Mouse (Mus musculus) testis, postnatal 10 days (tissue): ENCODE measurements around the gene Otud3.
"Not testable (repeated sequence)": the region's sequence is repeated elsewhere in the genome, so short reads cannot be mapped to it uniquely, and the experiment has no call there.

Experiments used
- DNase-seq: peaks from one replicate; pipeline ENCODE4 v3.0.0; 2021; ENCODE audit warnings: low spot score

Gene Otud3

DNA sequence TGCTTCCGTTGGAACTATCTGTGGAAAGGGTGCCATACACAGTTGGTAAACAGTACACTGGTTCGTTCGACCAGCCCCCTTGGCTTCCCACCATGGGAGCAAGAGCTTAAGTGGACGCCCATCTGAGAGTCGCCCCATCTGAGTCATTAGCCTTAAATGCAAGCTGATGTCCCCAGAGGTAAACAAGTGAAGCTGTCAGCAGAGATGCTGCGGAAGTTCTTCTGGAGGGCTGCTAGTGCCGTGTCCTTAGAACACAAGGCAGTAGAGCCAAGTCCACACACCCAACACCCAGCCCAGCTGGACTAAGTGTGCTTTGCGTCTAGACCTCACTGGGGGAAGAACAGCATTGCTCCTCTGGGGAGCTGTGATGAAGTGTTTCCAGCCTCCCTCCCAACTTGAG is 24.1 kb downstream of the Otud3 start:
- no peak for DNase-seq

DNA sequence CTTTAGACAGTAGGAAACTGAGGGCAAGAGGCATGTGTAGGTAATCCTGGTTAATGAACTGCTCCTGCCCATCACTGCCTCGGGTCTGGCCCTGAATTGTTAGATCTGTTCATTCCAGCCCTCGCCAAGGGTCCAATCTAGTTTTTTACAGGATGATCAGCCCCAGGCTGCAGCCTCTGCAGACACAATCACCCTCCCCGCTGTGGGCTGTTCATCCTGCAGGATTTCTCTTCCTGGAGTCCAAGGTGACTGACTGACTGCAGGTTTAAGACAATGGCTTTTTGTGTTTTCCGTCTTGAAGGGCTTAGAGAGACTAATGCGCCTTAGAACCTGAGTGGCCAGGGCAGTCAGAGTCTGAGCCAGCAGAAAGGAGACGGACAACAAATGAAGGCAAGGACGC is 24.6 kb downstream of the Otud3 start:
- DNase-seq: no peak

- peak; percentile 96 for DNase-seq
These were observed 29.5 kb downstream of the Otud3 start for GRCm38 (mm10) chr4:138884261-138884660.

GRCm38 (mm10) chr4:138882179-138882578 is 31.6 kb downstream of the Otud3 start:
- no peak for DNase-seq

GRCm38 (mm10) chr4:138880811-138881584 is 32.7 kb downstream of the Otud3 start:
- DNase-seq: no peak

- DNase-seq: no peak
These were observed 33.9 kb downstream of the Otud3 start for GRCm38 (mm10) chr4:138879808-138880207.

GRCm38 (mm10) chr4:138878783-138879182 is 35.0 kb downstream of the Otud3 start:
- no peak for DNase-seq

GRCm38 (mm10) chr4:138877731-138878130 is 36.0 kb downstream of the Otud3 start, which contains the start of gene Pla2g2e:
Gene Pla2g2e (plus strand): TSS chr4:138877942.
- no peak for DNase-seq

GRCm38 (mm10) chr4:138875986-138876385 is 37.8 kb downstream of the Otud3 start:
- no peak for DNase-seq

DNA sequence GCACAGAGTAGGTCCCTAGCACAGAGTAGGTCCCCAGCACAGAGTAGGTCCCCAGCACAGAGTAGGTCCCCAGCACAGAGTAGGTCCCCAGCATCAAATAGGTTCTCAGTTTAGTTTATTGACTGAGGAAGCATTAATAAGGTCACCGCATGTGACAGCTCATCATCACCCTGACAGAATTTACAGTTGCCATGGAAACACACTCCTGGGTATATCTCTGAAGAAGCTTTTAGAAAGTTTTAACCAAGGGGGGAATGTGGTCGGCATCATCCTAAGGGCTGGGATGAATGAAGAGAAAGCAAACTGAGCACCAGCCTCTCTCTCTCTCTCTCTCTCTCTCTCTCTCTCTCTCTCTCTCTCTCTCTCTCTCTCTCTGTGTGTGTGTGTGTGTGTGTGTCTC is 38.5 kb downstream of the Otud3 start:
- not testable (repeated sequence) for DNase-seq

DNA sequence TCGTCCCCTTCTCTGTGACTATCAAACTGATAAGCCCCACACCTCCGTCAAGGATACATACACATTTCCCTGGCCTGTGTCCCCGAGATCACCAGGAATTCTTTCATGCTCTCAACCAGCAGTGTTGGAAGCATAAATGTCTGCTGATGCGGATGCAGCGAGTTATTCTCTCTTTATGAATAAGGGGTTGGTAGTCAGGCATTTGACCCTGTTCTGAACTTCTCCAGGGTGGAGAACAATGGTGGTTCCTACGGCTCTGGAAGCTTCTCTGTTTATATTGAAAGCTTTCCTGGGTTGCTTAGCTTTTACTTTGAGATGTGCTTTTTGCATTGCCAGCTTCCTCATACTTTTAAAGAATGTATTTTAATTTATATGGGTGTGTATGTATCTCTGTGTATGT is 39.9 kb downstream of the Otud3 start, which contains the start of gene Gm13030:
Gene Gm13030 (minus strand): TSS at position 101 of the 400 bp plus-strand sequence.
- DNase-seq: no peak

DNA sequence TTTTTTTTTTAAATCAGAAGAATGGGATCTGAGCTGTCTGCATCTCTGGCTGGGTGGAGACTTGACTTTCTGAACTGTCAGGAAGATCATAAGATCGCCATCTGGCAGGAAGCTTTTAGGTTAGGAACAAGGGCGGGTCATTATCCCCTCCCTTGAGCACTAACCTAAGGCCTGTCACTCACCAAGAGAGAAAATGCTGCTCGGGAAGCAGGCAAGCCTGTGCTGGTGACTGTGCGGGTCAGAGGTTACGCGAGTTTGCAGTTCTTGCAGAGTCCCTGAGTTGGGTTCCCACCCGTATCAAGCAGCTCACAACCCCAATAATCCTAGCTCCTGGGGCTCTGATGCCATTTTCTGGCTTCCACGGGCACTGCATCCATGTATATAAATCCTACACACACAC is 45.1 kb downstream of the Otud3 start:
- no peak for DNase-seq

DNA sequence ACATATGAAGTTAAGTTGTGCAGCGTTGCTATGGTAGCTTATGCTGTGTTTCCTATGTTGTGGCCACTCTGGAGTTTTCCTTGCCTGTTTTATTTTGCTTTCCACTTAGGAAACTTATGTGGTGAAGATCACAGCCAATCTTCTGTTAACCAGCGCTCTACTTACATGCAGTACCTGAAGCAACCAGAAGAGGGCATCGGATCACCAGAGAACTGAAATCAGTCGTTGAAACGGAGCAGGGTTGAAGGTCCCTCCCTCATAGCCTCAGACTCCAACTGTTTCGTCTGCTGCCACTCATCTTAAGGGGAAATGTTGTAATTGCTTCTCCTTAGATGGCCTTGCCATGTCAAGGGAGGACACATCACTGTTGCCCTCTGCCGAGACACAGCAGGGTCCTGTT is 47.3 kb downstream of the Otud3 start:
- DNase-seq: peak; percentile 86

DNA sequence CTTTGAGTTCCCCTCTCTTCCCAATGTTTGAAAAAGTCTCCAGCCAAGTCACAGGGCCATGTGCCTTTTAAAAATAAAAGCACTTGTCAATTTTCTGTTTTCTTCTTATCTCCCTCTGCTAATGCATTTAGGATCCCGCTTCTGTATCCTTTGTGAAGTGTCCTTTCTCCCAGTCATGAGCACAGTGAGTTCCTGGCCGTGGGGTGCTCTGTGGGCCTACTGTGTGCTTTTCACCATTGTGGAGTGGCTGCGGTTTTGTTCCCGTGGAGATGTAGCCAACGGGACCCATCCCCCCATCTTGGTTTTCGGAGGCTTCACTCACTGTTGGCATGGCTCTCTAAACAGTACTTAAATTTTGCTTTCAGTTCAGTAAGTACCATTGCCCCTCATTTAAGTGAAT is 47.8 kb downstream of the Otud3 start:
- DNase-seq: no peak

- no peak for DNase-seq
These were observed 48.7 kb downstream of the Otud3 start for GRCm38 (mm10) chr4:138865092-138865491.

DNA sequence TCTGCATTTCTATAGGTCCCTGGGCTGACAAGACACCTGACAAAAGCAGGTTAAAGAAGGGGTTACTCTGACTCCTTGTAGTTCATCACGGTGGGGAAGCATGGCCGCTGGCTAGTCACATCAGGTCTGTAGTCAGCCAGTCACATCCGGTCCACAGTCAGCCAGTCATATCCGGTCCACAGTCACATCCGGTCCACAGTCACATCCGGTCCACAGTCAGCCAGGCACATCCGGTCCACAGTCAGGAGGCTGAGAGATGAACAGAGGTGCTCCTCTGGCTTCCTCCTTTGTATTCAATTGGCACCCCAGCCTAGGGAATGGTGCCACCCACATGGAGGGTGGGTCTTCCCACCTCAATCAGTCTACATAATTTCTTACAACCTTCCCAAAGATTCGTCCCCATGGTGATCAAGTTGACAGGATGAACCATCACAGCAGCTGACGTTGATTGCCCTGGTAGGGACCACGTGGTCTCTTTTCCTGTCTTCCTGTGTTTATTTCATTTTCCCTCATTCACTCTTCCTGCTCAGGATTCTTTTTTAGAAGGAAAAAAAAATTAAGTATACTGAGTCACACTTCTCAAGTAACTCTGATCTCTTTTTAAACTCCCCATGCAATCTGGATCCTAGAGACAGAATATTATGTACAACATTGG is 50.3 kb downstream of the Otud3 start, which contains the start of gene Pla2g5:
Gene Pla2g5 (minus strand): TSS at position 139 of the 655 bp plus-strand sequence.
- no peak for DNase-seq

- peak; percentile 91 for DNase-seq
These were observed 54.0 kb downstream of the Otud3 start for GRCm38 (mm10) chr4:138859728-138860127.

DNA sequence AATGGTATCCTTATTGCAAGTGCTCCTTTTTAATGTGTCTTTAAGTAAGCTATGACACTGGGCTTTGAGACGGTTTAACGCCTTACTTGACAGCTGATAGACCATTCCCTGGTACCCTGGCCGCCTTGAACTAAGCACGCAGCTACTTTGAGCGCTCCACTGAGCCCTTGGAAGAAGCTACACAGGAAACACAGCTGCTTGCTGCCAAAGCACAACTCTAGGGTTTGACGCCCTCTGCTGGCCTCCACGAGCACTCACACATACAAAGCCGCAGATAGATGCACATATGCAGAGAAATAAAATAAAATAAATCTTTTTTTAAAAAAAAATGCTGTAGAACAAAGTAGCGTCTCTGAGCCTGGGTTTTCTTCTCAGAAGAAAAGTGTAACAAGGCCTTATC is 54.5 kb downstream of the Otud3 start:
- peak; percentile 52 for DNase-seq

DNA sequence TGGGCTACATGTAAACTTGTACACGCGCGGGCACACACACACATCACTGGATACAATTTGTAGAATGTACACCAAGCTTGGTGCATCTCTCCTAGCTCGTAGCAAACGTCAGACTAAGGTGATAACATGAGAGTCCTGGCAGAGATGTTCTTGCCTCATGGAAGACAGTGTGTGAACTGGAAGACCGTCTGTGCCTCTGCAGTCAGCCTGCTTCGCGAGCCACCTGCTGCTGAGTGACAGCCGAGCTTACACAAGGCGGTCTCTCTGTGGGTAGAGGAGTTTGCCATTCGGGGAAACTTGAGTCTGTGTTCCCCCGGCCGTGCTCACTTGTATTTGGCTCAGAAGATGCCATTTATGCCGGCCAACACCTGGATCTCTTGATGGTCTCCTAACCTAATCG is 55.3 kb downstream of the Otud3 start:
- DNase-seq: no peak

GRCm38 (mm10) chr4:138857576-138857975 is 56.2 kb downstream of the Otud3 start:
- no peak for DNase-seq

DNA sequence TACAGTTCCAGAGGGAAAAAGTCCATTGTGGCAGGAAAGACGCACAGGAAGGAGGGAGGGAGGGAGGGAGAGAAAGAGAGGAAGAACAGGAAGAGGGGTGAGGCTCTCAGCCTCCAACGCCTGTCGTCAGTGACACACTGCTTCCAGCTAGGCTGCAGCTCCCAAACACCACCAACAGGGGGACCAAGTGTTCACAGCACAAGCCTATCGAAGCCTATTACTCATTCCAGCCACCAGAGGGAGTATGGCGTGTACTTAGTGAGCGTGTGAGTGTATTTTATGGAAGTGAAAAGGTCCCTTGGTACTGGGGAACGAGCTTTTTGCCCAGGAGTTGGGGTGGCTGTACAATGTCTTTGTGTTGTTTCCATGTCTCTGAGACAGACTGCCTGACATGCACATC is 57.3 kb downstream of the Otud3 start:
- peak; percentile 77 for DNase-seq

GRCm38 (mm10) chr4:138855092-138855632 is 58.6 kb downstream of the Otud3 start:
- DNase-seq: no peak

DNA sequence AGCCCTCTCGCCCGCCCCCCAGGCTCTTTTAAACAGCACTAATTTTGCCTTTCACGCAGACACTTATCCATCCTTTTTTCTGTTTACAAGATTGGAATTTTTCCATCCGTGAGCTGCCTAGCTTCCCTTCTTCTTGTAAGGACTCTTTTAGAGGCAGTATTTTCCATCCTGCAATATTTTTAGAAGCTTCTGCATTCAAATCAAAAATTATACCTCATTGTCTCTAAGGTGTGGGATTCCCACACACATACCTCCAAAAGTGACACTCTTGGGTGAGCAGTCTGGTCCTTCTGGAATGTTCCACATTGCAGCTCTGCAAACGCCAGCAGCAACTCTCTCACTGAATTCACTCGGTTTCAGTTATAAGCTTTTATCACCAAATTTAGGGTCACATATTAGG is 60.8 kb downstream of the Otud3 start:
- DNase-seq: no peak
